Mouse (Mus musculus) 416B (cell line): ENCODE data around the gene Ankrd13b.

Experiments used
- DNase-seq: peaks from one replicate; pipeline ENCODE4 v3.0.0; 2011; ENCODE audit warnings: low read depth

The Ankrd13b gene

DNA sequence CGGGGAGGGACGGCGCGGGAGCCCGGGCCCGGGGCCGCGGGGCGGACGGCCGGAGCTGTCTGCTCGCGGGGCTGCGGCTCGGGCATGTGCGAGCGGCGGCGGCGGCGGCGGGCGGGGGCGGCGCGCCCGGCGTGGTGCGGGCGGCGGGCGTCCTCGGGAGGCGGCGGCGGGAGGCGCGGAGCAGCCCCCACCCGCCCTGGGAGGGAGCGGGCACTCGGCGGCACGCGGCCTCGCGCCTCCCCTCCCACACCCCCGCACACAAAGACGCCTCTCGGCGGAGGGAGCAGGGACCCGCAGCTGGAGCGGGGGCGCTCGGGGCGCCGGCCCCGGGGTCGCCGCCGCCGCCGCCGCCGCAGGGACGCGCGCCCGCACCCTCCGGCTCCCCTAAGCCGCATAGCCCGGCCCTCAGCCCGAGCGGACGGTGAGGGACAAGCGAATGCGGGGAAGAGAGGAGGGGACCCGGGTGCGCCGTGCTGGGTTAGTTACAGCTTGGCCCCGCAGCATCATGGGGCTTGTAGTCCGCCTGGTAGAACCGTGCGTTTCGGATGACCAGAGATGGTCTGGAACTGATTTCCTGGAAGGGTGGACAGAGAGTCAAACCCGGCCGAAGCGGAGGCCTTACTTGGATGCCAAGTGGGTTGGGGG, at the start of gene Ankrd13b:
TSS of gene Ankrd13b (minus strand) at position 88 of the 645 bp plus-strand sequence.
- DNase-seq = peak; percentile 68

DNA sequence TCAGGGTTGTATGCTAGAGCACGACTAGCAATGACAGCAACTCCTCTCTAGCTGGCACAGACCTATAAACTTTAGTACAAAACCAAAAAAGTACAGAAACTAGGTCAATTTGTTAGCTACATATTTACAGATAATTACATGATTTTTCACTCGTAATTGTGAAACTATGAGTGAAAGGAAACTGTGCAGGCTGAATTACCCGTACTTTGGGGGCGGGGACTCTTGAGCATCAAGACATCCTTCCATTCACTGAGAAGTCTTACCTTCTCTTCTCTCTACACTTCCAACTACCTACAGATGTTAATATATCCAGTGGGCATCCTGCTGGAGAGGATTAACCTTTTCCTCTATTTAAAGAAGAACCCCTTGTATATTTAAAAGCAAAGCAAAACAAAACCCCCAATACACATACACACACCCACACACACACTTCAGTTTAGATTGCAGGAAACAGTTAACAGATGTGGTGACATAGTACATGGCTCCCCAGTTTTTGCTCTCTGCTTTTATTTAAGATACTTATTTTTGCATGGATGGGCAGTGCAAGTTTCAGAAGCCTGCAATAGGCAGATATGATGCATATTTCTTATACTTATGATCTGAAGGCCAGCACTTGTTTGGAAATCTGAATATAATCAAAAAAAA, 42.8 kb upstream of the Ankrd13b start:
- DNase-seq = no peak

DNA sequence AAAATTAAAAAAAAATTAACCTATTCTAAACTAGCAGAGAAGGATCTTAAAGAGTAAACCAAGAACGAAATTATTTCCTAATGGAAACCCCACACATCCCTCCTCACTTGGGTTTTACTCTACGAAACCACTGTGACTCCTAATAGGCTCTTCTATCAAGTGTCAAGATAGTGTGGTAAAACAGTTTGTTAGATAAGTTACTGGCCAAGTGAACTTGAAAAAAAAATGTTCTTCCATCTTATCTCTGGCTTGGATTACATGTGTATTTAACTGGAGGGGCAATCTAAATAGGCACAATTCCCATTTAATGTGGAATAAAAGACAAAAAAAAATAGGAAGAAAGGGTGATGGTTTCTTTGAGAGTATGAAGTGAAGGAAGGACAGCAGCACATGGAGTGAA, 41.4 kb upstream of the Ankrd13b start:
- DNase-seq = no peak

DNA sequence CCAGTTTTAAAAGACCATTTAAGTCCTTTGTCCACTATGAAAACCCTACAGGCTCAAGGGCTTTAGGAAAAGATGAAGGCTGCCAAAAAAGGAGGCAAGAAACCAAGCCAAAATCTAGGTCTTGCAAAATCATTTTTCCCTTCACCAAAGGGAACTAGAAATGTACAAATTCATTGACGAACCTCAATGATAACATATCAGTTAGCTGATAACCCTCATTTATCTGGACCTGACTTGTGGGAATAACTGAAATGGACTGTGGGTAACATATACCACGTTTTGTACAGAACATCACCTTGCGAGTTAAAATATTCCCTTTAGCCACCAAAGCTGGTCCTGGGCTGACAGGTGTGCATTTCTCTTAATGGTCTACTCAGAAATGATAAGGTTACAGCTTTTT, 40.2 kb upstream of the Ankrd13b start:
- DNase-seq = no peak

DNA sequence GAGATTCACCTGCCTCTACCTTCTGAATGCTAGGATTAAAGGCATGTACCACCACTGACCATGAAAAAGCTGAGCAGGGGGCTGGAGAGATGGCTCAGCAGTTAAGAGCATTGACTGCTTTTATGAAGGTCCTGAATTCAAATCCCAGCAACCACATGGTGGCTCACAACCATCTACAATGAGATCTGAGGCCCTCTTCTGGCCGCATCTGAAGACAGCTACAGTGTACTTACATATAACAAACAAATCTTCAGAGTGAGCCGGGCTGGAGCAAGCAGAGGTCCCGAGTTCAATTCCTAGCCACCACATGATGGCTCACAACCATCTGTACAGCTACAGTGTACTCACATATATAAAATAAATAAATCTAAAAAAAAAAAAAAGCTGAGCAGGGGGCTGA, 38.9 kb upstream of the Ankrd13b start:
- peak; percentile 37 for DNase-seq

DNA sequence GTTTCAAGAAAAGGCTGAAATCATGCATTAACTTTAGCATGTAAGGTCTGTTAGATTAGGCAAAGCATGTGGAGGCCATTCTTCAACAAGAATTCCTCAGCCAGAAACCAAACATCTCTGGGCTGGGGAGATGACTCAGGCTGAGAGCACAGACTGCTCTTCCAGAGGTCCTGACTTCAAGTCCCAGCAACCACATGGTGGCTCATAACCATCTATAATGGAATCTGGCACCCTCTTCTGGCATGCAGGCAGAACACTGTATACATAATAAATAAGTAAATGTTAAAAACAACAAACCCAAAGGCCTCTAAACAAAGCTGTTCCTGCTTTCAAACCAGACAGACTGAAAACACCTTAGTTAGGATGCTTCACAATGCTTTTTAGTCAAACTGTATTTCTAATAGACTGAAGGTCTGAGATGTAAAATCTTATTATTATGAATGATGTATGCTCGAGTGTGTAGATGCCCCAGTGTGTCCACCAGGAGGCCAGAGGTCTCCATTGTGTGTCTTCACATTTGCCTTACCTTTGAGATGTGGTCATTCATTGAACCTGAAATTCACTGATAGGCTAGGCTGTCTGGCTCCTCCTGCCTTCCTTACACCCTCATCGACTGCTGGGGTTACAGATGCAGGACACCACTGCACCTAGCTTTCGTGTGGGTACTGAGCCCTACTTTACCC, 36.5 kb upstream of the Ankrd13b start:
- peak; percentile 68 for DNase-seq

DNA sequence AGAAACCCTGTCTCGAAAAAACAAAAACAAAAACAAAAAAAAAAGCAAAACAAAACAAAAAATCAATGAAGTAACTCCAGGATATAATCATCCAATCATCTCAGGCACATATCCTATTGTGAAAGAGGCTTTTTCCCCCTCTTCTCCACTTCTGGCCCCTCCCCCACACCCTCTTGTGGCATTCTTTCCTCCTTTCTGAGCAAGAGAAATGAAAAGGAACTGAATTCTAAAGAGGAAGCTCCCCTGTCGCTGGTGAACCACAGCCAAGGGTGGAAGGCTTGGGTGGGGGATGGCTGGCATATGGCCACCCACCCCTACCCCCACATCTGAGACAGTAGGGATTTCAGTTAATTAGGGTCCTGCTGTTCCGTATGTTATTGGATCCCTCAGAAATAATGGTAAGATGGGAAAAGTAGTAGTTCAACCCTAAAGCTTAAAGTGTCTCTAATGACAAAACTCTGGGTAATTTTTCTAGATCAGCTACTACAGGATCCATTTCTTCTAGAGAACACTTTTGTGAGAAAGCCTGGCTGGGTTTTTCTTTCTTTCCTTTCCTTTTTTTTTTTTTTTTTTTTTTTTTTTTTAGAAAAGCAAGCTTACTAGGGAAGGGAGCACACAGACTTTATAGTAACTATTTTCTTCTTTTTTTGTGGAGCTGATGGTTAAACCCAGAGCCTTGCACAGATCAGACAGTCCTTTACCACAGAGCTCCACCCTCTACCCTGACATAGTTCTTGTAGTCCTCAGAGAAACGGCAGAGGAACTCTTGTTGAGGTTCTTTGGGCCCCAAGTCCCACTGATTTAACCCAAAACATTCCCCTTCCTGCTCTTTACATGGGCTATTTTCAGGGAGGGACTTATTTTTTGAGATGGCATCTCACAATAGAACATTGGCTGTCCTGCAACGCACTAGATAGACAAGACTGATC, 31.4 kb upstream of the Ankrd13b start:
- DNase-seq = peak; percentile 85

DNA sequence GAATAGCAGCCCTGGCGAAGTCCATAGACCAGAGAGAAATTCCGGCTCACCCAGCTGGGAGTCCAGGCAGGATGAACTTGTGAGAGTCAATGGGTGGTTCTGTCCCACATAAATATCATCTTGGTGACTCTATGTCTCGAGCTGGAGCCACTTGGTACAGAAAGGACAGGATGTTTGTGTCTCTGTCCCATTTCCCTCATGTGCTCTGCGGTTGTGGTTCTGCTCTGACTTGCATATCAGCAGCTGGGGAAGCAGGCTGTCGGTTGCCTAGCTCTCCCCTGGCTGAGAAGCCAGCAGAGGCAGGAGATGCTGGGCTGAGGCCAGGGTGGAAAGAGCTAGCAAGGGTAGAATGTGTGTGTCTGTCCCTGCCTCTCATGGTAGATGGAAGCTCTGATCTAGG, 29.6 kb upstream of the Ankrd13b start, which contains the start of gene Gm10392:
TSS of gene Gm10392 (minus strand) at position 156 of the 400 bp plus-strand sequence.
- DNase-seq = peak; percentile 94

DNA sequence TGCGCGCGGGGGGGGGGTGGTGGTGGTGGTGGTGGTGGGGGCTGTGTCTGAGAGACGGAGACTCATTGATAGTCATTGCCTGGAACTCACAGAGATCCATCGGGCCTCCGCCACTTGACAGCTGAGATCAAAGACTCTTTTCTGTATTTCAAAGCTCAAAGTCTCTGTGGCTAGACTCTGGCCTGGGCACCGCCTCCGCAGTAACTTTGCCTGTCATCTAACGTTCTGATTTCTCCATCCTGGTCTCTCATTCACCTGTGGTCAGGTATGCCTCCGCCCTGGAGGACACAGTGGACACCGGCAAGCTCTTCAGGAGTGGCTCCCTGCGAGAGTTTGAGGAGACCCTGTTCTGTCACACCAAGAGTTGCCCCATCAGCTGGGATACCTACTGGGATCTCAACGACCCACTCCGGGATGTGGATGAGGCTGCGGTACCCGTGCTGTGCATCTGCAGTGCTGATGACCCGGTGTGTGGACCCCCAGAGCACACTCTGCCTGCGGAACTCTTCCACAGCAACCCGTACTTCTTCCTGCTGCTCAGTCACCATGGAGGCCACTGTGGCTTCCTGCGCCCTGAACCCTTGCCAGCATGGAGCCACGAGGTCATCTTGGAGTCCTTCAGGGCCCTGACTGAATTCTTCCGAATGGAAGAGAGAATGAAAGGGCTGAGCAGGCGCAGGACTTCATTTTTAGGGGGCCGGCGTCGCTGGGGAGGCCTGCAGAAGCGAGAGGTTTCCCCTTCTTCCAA, 28.7 kb upstream of the Ankrd13b start:
- peak; percentile 40 for DNase-seq

DNA sequence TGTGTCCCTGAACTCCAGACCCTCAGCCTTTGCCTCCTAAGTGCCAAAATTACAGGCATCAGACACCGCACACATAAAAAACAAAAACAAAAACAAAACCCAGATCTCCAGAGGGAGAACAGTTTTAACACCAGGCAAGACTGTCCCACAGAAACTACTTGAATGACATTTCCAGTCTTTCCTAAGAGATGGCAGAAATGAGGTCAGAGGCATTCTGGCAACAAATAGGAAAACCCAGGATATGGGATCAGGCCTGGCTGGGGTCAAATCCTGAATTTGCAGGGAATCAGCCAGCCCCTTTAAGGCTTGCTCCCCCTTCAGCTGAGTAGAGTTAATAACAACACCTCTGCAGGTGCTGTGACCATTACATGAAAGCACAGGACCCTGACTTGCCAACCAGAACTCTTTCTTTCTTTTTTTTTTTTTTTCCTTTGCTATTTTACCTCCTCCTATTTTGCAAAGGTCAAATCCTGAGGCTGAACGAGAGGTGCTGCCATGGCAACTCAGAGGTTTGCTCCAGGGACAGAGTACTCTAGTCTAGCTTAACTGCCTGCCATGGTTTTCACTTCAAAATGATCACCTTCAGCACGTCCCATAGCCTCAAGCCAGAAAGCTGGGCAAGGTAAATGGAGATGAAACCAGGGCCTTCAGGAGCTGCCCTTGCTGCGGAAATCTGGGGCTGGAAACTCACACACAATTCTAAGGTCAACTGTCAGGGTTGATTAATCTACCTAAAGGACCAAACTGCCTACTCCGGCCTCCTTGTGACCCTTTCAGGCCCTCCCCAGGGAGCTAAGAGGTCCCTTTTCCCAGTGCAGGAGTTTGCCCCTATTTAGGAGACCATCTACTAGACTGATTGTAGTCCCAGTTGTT, 27.3 kb upstream of the Ankrd13b start:
- DNase-seq = no peak

DNA sequence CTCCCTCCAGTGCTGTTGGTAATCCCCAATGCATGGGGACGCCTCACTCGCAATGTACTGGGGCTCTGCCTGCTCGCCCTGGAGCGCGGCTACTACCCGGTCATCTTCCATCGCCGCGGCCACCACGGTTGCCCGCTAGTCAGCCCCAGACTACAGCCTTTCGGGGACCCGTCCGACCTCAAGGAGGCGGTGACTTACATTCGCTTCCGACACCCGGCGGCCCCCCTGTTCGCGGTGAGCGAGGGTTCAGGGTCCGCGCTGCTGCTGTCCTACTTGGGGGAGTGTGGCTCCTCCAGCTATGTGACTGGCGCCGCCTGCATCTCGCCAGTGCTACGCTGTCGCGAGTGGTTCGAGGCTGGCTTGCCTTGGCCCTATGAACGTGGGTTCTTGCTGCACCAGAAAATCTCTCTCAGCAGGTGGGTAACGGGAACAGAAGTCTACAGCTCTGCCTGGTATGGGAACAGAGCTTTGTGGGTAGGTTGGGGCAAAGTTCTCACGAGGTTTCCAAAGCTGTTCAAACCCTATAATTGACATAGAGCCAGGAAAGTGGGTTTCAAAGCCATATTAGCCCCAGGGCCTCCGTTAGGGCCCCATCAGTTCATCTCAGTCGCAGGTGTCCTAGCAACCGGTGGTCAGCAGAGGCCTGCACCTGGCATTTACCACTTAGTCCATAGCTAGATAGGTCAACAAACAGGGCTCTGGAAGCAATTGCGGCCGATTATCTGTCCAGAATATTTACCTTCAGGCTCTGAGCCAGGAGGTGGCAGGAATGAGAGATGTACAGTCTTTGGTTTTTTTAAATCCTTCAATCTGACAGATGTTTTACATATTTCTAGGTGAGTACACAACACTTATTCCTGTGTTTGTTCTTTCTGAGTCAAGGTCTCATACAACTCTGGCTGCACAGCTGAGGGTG, 26.4 kb upstream of the Ankrd13b start, which contains the start of gene Trp53i13:
TSS of gene Trp53i13 (minus strand) at position 344 of the 916 bp plus-strand sequence.
- DNase-seq = peak; percentile 69

DNA sequence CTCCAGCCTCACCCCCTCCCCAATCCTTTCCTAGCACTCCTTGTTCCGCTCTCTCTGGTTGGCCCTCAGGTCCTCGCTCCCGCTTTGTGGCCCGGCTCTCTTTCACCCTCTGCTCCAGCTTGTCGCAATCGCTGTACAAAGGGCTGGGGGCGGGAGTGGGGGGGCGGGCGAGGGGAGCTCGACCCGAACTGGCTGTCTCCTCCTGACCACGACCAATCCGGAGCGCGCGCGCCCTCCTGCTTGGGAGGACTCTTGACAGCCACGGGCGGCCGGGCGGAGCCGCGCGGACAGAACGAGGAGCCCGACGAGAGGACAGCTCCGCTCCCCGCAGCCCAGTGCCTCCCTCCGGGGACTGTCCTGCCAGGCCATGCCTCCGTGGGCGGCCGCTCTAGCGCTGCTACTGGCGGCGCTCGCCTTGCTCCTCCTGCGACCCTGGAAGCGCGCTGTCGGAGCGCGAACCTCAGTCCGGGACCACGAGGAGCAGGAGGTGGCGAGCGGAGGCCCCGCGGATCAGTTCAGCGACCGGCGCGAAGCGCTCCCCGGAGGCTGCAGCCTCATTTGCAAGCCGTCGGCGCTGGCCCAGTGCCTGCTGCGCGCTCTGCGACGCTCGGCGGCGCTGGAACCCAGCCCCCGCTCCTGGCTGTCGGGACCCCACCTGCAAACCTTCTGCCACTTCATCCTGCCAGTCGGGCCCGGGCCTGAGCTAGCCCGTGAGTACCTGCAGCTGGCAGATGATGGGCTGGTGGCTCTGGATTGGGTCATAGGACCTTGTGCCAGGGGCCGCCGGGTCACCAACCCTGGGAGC, 25.6 kb upstream of the Ankrd13b start, which contains the start of gene Abhd15:
TSS of gene Abhd15 (plus strand) at position 290 of the 805 bp plus-strand sequence.
- peak; percentile 93 for DNase-seq

DNA sequence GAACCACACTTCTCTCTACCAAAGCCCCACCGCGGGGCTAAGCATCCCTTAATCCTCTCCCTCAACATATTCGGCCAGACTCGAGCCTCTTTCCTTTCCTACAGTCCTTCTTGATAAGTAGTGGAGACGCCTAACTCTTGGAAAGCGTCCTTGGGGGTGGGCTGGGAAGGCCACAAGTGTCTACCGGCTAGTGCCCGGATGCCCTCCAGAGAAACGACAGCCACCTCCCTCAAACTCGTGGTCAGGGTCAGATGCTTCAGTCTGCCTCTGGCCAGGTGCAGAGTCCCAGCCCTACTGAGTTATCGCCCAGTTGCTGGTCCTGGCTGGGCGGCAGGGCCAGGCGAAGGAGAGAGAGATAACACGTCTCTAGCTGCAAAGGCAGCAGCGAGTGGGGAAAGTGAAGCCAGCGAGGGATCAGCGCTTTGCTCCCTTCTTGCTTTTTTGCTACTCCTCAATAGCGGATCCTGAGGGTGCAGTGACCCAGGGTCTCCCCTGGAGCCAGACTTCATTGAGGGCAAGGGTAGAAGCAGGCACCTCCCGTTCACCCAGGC, 24.9 kb upstream of the Ankrd13b start:
- no peak for DNase-seq

DNA sequence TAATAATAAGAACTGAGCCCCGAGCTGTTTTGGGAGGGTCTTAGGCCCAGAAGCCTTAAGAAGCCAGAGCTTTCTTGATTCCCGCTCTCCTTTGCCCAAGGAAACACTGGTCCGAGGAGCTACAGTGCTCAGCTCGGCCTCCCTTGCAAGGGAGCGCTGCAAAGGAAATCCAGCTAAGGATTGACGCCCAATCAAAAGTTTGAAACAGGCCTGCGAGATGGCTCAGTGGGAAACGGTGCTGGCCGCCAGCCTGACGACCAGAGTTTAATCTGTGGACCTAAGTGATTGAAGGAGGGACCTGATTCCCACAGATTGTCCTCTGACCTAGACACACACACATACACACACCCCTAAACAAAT, 24.3 kb upstream of the Ankrd13b start:
- DNase-seq = peak; percentile 76

DNA sequence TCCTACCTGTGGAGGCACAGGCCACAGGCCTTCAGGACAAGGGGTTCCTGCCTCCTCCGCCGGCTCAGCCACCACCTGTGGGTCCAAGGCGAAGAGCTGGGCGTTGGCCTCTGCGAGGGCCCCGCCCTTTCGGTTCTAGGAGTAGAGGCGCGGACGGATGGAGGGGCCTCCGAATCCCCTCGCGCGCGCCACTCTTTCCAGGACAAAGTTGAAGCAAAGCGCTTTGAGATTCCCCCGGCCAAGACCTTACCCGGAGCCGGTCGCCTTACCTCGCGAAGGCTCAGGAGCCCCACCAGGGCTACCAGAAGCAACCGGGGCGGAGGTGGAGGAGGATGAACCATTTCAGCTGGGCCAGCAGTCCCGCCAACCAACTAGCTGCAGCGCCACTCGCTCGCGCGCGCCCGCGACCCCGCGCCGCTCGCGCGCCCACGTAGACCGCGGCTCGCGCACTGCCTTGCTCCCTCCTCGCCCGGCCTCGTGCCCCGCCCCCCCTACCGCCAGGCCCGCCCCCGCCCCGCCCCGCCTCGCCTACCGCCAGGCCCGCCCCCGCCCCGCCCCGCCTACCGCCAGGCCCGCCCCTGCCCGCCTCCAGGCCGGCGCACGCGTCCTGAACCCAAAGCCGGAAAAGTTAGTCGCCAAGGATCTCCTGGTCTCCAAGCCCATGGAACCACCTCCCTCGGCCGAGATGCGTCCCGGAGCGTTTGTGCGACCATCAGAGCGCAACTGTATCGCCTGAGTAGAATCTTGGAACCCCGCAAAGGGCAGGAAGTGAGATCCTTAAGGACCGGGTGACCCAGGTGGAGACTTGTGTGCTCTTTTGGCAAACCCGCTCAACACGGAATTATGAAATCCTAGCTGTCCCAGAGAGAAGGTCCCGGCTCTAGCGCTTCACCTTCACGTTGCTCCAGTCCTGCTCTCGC, 23.7 kb upstream of the Ankrd13b start:
- peak; percentile 85 for DNase-seq

DNA sequence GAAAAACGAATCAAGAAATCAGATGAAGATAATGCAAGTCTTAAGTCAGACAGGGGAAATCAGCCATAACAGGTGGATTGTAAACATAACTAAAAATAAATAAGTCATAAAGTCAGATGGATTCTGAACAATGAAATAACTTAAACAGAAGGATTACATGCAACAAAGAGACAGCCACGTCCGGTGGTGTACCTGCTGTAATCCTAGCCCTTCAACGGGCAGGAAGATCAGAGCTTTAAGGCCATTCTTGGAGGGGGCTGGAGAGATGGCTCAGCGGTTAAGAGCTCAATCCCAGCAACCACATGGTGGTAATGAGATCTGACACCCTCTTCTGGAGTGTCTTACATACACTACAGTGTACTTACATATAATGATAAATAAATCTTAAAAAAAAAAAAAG, 21.9 kb upstream of the Ankrd13b start:
- no peak for DNase-seq
